Mouse (Mus musculus): Measurements from ENCODE around the gene 2310061I04Rik. TPM values are rescaled to one million over a fixed set of nuclear protein-coding genes. Genes with fewer than 3 reads are reported as not detected.
A peak's percentile ranks its signal among the peaks of the same experiment; 100 is the strongest.

The 2310061I04Rik gene
- polyA plus RNA-seq, 1 experiment = 35.4 TPM

GRCm38 (mm10) chr17:35915538-35916296 lies 18.5 kb upstream of the 2310061I04Rik start:
- Histone ChIP-seq H3K36me3 (ENCODE audit: control insufficient read depth, insufficient read depth, low read length) (peaks cover 19% of the 10 kb centered on the region), H3K4me1 (ENCODE audit: control insufficient read depth, insufficient read depth, insufficient read length) (peaks cover 10% of the 10 kb centered on the region), H3K4me3 (ENCODE audit: extremely low read depth, insufficient read depth, insufficient read length) (peak overlapping the region; percentile 62), H3K27ac (ENCODE audit: insufficient read depth, low read length) (peak overlapping the region; percentile 56), H3K27me3 (ENCODE audit: control insufficient read depth, insufficient read depth, low read length) (no peaks in the 10 kb centered on the region)
- no peak for DNase-seq (ENCODE audit: low read depth in 1 of 2, low spot score in 2 of 2)
- TF ChIP-seq CTCF (IDR thresholded peaks at IDR 0.05; ENCODE audit: extremely low read depth, insufficient read depth, insufficient read length, insufficient replicate concordance) (no peak), POLR2A (IDR thresholded peaks at IDR 0.05; ENCODE audit: low read depth, low read length) (no peak)
- 1% methylated on average over 28 of the region's 28 CpGs for WGBS

GRCm38 (mm10) chr17:35914975-35915374 lies 17.7 kb upstream of the 2310061I04Rik start:
- no peak for TF ChIP-seq POLR2A (IDR thresholded peaks at IDR 0.05; ENCODE audit: low read depth, low read length)
- TF ChIP-seq CTCF (IDR thresholded peaks at IDR 0.05; ENCODE audit: extremely low read depth, insufficient read depth, insufficient read length, insufficient replicate concordance) = no peak
- Histone ChIP-seq H3K36me3 (ENCODE audit: control insufficient read depth, insufficient read depth, low read length) (peaks cover 19% of the 10 kb centered on the region), H3K27ac (ENCODE audit: insufficient read depth, low read length) (no peak overlapping the region), H3K27me3 (ENCODE audit: control insufficient read depth, insufficient read depth, low read length) (no peaks in the 10 kb centered on the region), H3K4me1 (ENCODE audit: control insufficient read depth, insufficient read depth, insufficient read length) (peaks cover 10% of the 10 kb centered on the region), H3K4me3 (ENCODE audit: extremely low read depth, insufficient read depth, insufficient read length) (no peak overlapping the region)
- DNase-seq (ENCODE audit: low read depth in 1 of 2, low spot score in 2 of 2) = no peak
- 75% methylated on average over 6 of the region's 6 CpGs for WGBS

GRCm38 (mm10) chr17:35909919-35910369 lies 12.7 kb upstream of the 2310061I04Rik start, which contains the start of gene Atat1:
TSS of gene Atat1 (minus strand) at chr17:35910075.
- Histone ChIP-seq H3K4me1 (ENCODE audit: control insufficient read depth, insufficient read depth, insufficient read length) (peaks cover 5% of the 10 kb centered on the region; the same call in 1 of the 2 replicates), H3K4me3 (ENCODE audit: extremely low read depth, insufficient read depth, insufficient read length) (peak within 1 kb of the TSS; percentile 90), H3K27me3 (ENCODE audit: control insufficient read depth, insufficient read depth, low read length) (no peaks in the 10 kb centered on the region), H3K36me3 (ENCODE audit: control insufficient read depth, insufficient read depth, low read length) (peaks cover 8% of the 10 kb centered on the region), H3K27ac (ENCODE audit: insufficient read depth, low read length) (peak within 1 kb of the TSS; percentile 87)
- TF ChIP-seq CTCF (IDR thresholded peaks at IDR 0.05; ENCODE audit: extremely low read depth, insufficient read depth, insufficient read length, insufficient replicate concordance) = no peak
- peak; percentile 32; the same call in 1 of the 2 replicates for TF ChIP-seq POLR2A (IDR thresholded peaks at IDR 0.05; ENCODE audit: low read depth, low read length)
- peak; percentile 94 to 98 for DNase-seq (ENCODE audit: low read depth in 1 of 2, low spot score in 2 of 2)
- 1% methylated on average over 25 of the region's 25 CpGs for WGBS

GRCm38 (mm10) chr17:35909186-35909918 lies 12.1 kb upstream of the 2310061I04Rik start:
- peak in 1 of 2 experiments; percentile 6 for DNase-seq (ENCODE audit: low read depth in 1 of 2, low spot score in 2 of 2)

GRCm38 (mm10) chr17:35907609-35908008 lies 10.4 kb upstream of the 2310061I04Rik start:
- TF ChIP-seq CTCF (IDR thresholded peaks at IDR 0.05; ENCODE audit: extremely low read depth, insufficient read depth, insufficient read length, insufficient replicate concordance) (no peak), POLR2A (IDR thresholded peaks at IDR 0.05; ENCODE audit: low read depth, low read length) (no peak)
- whole genome bisulfite sequencing = 32% methylated on average over 2 of the region's 2 CpGs
- DNase-seq (ENCODE audit: low read depth in 1 of 2, low spot score in 2 of 2) = no peak
- Histone ChIP-seq H3K36me3 (ENCODE audit: control insufficient read depth, insufficient read depth, low read length) (peaks cover 4% of the 10 kb centered on the region), H3K27me3 (ENCODE audit: control insufficient read depth, insufficient read depth, low read length) (no peaks in the 10 kb centered on the region), H3K4me1 (ENCODE audit: control insufficient read depth, insufficient read depth, insufficient read length) (peaks cover 5% of the 10 kb centered on the region; the same call in 1 of the 2 replicates), H3K27ac (ENCODE audit: insufficient read depth, low read length) (no peak overlapping the region), H3K4me3 (ENCODE audit: extremely low read depth, insufficient read depth, insufficient read length) (no peak overlapping the region)

More at GRCm38 (mm10) chr17:35909186-35909918, 12.1 kb upstream of the 2310061I04Rik start:
- Histone ChIP-seq H3K27ac (ENCODE audit: insufficient read depth, low read length) (peak overlapping the region; percentile 66; the same call in 1 of the 2 replicates), H3K36me3 (ENCODE audit: control insufficient read depth, insufficient read depth, low read length) (peaks cover 7% of the 10 kb centered on the region), H3K27me3 (ENCODE audit: control insufficient read depth, insufficient read depth, low read length) (no peaks in the 10 kb centered on the region), H3K4me3 (ENCODE audit: extremely low read depth, insufficient read depth, insufficient read length) (peak overlapping the region; percentile 90), H3K4me1 (ENCODE audit: control insufficient read depth, insufficient read depth, insufficient read length) (peaks cover 5% of the 10 kb centered on the region; the same call in 1 of the 2 replicates)
- TF ChIP-seq CTCF (IDR thresholded peaks at IDR 0.05; ENCODE audit: extremely low read depth, insufficient read depth, insufficient read length, insufficient replicate concordance) (no peak), POLR2A (IDR thresholded peaks at IDR 0.05; ENCODE audit: low read depth, low read length) (no peak)
- WGBS = 26% methylated on average over 20 of the region's 20 CpGs

- Histone ChIP-seq H3K36me3 (ENCODE audit: control insufficient read depth, insufficient read depth, low read length) (no peaks in the 10 kb centered on the region), H3K4me3 (ENCODE audit: extremely low read depth, insufficient read depth, insufficient read length) (no peak overlapping the region), H3K27ac (ENCODE audit: insufficient read depth, low read length) (no peak overlapping the region), H3K27me3 (ENCODE audit: control insufficient read depth, insufficient read depth, low read length) (no peaks in the 10 kb centered on the region), H3K4me1 (ENCODE audit: control insufficient read depth, insufficient read depth, insufficient read length) (peaks cover 4% of the 10 kb centered on the region; the same call in 1 of the 2 replicates)
- no peak for DNase-seq (ENCODE audit: low read depth in 1 of 2, low spot score in 2 of 2)
- TF ChIP-seq POLR2A (IDR thresholded peaks at IDR 0.05; ENCODE audit: low read depth, low read length) = no peak
- no peak for TF ChIP-seq CTCF (IDR thresholded peaks at IDR 0.05; ENCODE audit: extremely low read depth, insufficient read depth, insufficient read length, insufficient replicate concordance)
- 97% methylated on average over 1 of the region's 1 CpGs for WGBS
Measured at GRCm38 (mm10) chr17:35905587-35905986, 8.4 kb upstream of the 2310061I04Rik start.

Measured in spleen, adult 2 months (tissue).